Mouse (Mus musculus): Measurements from ENCODE around the gene Rph3al.

DNA sequence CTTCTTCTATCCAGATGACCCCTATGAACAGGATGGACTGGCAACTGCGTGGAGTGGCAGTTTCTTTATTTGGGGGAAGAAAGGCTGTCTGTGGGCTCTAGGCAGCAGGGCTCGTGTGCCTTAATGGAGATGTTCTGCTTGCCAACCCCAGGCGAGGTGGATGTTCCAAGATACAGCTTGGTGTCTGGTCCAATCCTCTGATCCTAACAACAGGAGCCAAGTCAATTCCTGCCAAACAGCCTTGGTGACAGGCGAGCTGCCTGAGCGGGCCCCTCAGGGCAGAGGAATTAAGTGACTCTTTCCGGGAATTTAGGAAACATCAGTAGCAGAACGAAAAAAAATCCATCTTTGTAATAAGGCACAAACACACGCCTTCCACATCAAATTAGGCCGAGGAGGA, 38.6 kb downstream of the Rph3al start:
- TF ChIP-seq CTCF (IDR thresholded peaks at IDR 0.05; ENCODE audit: borderline replicate concordance, insufficient read depth, low read length) (no peak), POLR2A (IDR thresholded peaks at IDR 0.05; ENCODE audit: low read depth, low read length) (no peak)

Measured in embryonic fibroblast, embryonic 13.5 days (primary cell).